Mouse (Mus musculus) liver, embryonic 12.5 days (tissue): Measurements from ENCODE around the gene Nlgn2. TPM values are rescaled to one million over a fixed set of nuclear protein-coding genes. Genes with fewer than 3 reads are reported as not detected.

ENCODE experiments used
- ATAC-seq: fragments of 200-750 bp; cut with Nextera tagmentation; 2 replicates; pipeline ENCODE4 v1.8.0; 2017; ENCODE audit warnings: moderate number of reproducible peaks, mild to moderate bottlenecking, moderate library complexity
- H3K27ac ChIP-seq: fragments of 300-500 bp; sonication (generic); 2 replicates; pipeline ENCODE4 v1.5.1; 2016; ENCODE audit warnings: mild to moderate bottlenecking
- H3K27me3 ChIP-seq: fragments of 300-500 bp; sonication (generic); replicated peaks from 2 replicates; pipeline ENCODE4 v1.6.1; 2016; ENCODE audit warnings: mild to moderate bottlenecking, moderate library complexity
- H3K36me3 ChIP-seq: fragments of 300-500 bp; sonication (generic); 2 replicates; pipeline ENCODE4 v1.6.1; 2016; ENCODE audit warnings: mild to moderate bottlenecking, moderate library complexity
- H3K4me1 ChIP-seq: fragments of 300-500 bp; sonication (generic); 2 replicates; pipeline ENCODE4 v1.6.1; 2016
- H3K4me2 ChIP-seq: fragments of 300-500 bp; sonication (generic); 2 replicates; pipeline ENCODE4 v1.6.1; 2016; ENCODE audit warnings: mild to moderate bottlenecking, moderate library complexity
- H3K4me3 ChIP-seq: fragments of 300-500 bp; sonication (generic); 2 replicates; pipeline ENCODE4 v1.5.1; 2016; ENCODE audit warnings: mild to moderate bottlenecking, moderate library complexity
- H3K9ac ChIP-seq: fragments of 300-500 bp; sonication (generic); 2 replicates; pipeline ENCODE4 v1.6.1; 2016; ENCODE audit warnings: mild to moderate bottlenecking, moderate library complexity
- H3K9me3 ChIP-seq: fragments of 300-500 bp; sonication (generic); replicated peaks from 2 replicates; pipeline ENCODE4 v1.6.1; 2016; ENCODE audit warnings: mild to moderate bottlenecking, moderate library complexity
- WGBS: fragments of 180-500 bp; shearing (Covaris S2); methylation state at CpG from one replicate; pipeline ENCODE4 v1.1.7; 2016; ENCODE audit not compliant: insufficient replicate concordance; 5-methylcytosine and 5-hydroxymethylcytosine counted together
- polyA plus RNA-seq: library from polyadenylated mRNA; unstranded; fragments of >200 nt; fragmentation: Nextera tagmentation; extraction: Ambion mirVana; gene quantifications from 2 replicates; pipeline ENCODE4 v1.2.1, GENCODE M21; 2016

The Nlgn2 gene
- polyA plus RNA-seq, 1 experiment from 2014 or later: 1.3 TPM

GRCm38 (mm10) chr11:69800392-69801197, 37.0 kb downstream of the Nlgn2 start:
- WGBS: under 1% methylated on average over 36 of the region's 36 CpGs
- H3K27ac ChIP-seq: no peak overlapping the region
- H3K9me3 ChIP-seq: no peaks in the 10 kb centered on the region
- H3K4me1 ChIP-seq: peaks cover 60% of the 10 kb centered on the region
- peak overlapping the region; percentile 44 for H3K4me3 ChIP-seq
- H3K4me2 ChIP-seq: peak overlapping the region; percentile 64
- H3K9ac ChIP-seq: peak overlapping the region; percentile 35; the same call in 1 of the 2 replicates
- H3K36me3 ChIP-seq: no peaks in the 10 kb centered on the region
- peaks cover 99% of the 10 kb centered on the region for H3K27me3 ChIP-seq
- no peak for ATAC-seq

- Histone ChIP-seq H3K9ac (no peak overlapping the region), H3K27me3 (peaks cover 94% of the 10 kb centered on the region), H3K9me3 (no peaks in the 10 kb centered on the region), H3K4me2 (peak overlapping the region; percentile 64), H3K4me1 (peaks cover 62% of the 10 kb centered on the region), H3K36me3 (no peaks in the 10 kb centered on the region), H3K27ac (no peak overlapping the region), H3K4me3 (peak overlapping the region; percentile 44)
- 5% methylated on average over 11 of the region's 11 CpGs for WGBS
- no peak for ATAC-seq
Observed at GRCm38 (mm10) chr11:69800138-69800391, 37.5 kb downstream of the Nlgn2 start.

DNA sequence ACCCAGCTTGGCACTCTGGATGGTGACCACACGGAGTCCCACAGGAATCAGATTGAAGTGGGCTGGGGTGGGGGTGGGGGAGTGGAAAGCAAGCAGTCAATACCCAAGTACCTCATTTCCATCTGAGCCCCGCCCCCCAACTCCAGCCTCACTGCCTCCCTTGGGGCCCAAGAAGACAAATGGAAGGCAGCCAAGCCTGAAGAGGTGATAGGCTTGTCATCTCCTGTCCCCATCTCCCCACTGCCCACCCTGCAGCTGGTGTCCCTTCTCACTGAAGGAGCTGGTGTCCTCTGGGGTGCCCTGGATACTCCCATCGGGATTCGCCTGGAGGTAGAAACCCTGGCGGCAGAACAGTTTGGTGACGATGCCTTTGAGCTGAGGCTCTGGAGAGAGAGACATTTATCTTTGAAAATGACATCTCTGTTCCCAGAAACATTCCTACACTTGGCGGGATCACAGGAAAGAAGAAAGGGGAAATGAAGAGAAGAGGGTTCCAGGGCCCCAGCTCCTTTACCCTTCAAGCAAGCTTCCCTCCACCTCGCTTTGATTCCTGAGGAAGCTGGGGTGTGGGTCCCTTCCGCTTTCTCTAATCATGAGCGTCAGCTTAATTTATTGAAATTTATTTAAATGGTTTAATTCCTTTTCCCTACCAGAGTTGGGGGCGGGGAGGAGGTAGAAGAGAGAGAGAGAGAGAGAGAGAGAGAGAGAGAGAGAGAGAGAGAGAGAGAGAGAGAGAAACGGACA, 38.0 kb downstream of the Nlgn2 start:
- Histone ChIP-seq H3K27me3 (peaks cover 89% of the 10 kb centered on the region), H3K36me3 (no peaks in the 10 kb centered on the region), H3K27ac (no peak overlapping the region), H3K4me2 (peak overlapping the region; percentile 64), H3K4me3 (no peak overlapping the region), H3K9ac (no peak overlapping the region), H3K4me1 (peaks cover 61% of the 10 kb centered on the region), H3K9me3 (no peaks in the 10 kb centered on the region)
- 35% methylated on average over 12 of the region's 12 CpGs for WGBS
- no peak for ATAC-seq

DNA sequence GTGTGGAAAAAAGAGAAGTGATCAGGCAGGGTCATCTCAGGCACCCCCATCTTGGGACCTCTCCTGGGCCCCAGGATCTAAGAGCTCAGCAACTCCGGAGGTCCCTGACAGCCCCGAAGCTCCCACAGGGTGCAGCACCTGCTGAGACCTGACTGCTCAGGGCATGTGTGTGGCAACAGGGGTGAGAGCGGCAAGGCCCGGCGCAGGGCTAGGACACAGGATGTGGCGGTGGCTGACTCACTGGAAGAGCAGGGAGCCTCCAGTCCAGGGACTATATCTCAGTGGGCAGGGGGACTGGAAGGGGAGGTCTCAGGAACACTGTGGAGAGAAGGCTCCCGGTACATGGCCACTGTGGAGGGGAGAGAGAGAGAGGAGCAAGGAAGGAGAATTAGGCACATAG, 39.7 kb downstream of the Nlgn2 start:
- Histone ChIP-seq H3K9ac (no peak overlapping the region), H3K4me1 (peaks cover 45% of the 10 kb centered on the region), H3K27ac (no peak overlapping the region), H3K9me3 (no peaks in the 10 kb centered on the region), H3K4me3 (no peak overlapping the region), H3K27me3 (peaks cover 86% of the 10 kb centered on the region), H3K4me2 (no peak overlapping the region), H3K36me3 (no peaks in the 10 kb centered on the region)
- ATAC-seq: no peak
- WGBS: 62% methylated on average over 7 of the region's 7 CpGs

DNA sequence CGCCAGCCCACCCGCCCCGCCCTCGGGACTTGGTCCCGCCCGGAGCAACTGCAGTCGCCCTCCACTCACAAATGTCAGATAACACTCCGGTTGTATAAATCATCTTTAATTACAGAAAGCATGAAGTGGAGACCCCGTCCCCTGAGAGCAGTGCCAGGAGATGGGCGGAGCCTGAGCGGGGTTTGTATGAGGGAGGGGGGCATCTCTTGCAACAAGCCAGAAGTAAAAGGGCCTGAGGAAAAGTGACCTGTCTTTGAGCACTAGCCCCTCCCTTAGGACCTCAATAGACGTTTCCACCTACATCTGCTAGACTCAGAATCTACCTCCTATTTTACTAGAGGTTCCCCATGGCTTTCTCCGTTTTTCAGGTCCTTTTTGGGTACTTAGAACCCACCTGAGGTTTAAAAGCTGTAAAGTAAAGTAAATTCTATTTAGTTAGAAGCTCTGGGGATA, 41.6 kb downstream of the Nlgn2 start:
- WGBS: 4% methylated on average over 13 of the region's 13 CpGs
- peaks cover 27% of the 10 kb centered on the region for H3K4me1 ChIP-seq
- H3K36me3 ChIP-seq: no peaks in the 10 kb centered on the region
- H3K9ac ChIP-seq: peak overlapping the region; percentile 64
- H3K4me2 ChIP-seq: peak overlapping the region; percentile 88
- H3K4me3 ChIP-seq: peak overlapping the region; percentile 54
- H3K9me3 ChIP-seq: no peaks in the 10 kb centered on the region
- H3K27ac ChIP-seq: no peak overlapping the region
- peaks cover 77% of the 10 kb centered on the region for H3K27me3 ChIP-seq
- no peak for ATAC-seq

GRCm38 (mm10) chr11:69795168-69795982, 42.2 kb downstream of the Nlgn2 start, which contains the start of gene Chrnb1:
Chrnb1 (minus strand) TSS chr11:69795943.
- Histone ChIP-seq H3K36me3 (no peaks in the 10 kb centered on the region), H3K9me3 (no peaks in the 10 kb centered on the region), H3K4me2 (peak within 1 kb of the TSS; percentile 88), H3K4me3 (peak within 1 kb of the TSS; percentile 54), H3K9ac (peak within 1 kb of the TSS; percentile 64), H3K27ac (no peak within 1 kb of the TSS), H3K4me1 (peaks cover 20% of the 10 kb centered on the region), H3K27me3 (peaks cover 70% of the 10 kb centered on the region)
- WGBS: 2% methylated on average over 52 of the region's 52 CpGs
- ATAC-seq: peak; percentile 99

- Histone ChIP-seq H3K4me3 (no peak overlapping the region), H3K27ac (no peak overlapping the region), H3K9me3 (no peaks in the 10 kb centered on the region), H3K36me3 (no peaks in the 10 kb centered on the region), H3K4me1 (peaks cover 14% of the 10 kb centered on the region), H3K27me3 (peaks cover 51% of the 10 kb centered on the region), H3K9ac (no peak overlapping the region), H3K4me2 (no peak overlapping the region)
- 40% methylated on average over 5 of the region's 5 CpGs for WGBS
- ATAC-seq: no peak
Observed at GRCm38 (mm10) chr11:69793429-69793828, 44.2 kb downstream of the Nlgn2 start.

GRCm38 (mm10) chr11:69791420-69791819, 46.2 kb downstream of the Nlgn2 start:
- 51% methylated on average over 5 of the region's 5 CpGs for WGBS
- Histone ChIP-seq H3K27me3 (peaks cover 31% of the 10 kb centered on the region), H3K4me2 (no peak overlapping the region), H3K9me3 (no peaks in the 10 kb centered on the region), H3K4me1 (peaks cover 14% of the 10 kb centered on the region), H3K27ac (no peak overlapping the region), H3K9ac (no peak overlapping the region), H3K36me3 (no peaks in the 10 kb centered on the region), H3K4me3 (no peak overlapping the region)
- no peak for ATAC-seq

DNA sequence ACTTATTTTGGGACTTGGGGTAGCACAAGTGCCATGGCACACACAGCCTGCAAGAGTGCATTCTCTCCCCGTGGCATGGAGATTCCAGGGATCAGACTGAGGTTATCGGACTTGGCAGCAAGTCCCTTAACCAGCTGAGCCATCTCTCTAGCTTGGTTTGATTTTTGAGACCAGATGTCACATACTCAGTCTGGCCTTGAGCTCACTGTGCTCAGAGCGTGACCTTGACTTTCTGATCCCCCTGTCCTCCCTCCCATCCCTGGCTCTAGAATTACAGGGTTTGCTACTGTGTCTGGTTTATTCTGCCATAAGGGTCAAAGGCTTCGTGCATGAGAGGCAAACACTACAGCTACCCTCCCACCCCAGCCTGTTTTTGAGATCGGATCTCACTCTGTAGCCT, 48.2 kb downstream of the Nlgn2 start:
- peaks cover 10% of the 10 kb centered on the region for H3K4me1 ChIP-seq
- H3K9me3 ChIP-seq: no peaks in the 10 kb centered on the region
- no peak overlapping the region for H3K27ac ChIP-seq
- ATAC-seq: no peak
- no peak overlapping the region for H3K4me3 ChIP-seq
- no peaks in the 10 kb centered on the region for H3K36me3 ChIP-seq
- H3K27me3 ChIP-seq: peaks cover 23% of the 10 kb centered on the region
- 55% methylated on average over 5 of the region's 5 CpGs for WGBS
- no peak overlapping the region for H3K9ac ChIP-seq
- no peak overlapping the region for H3K4me2 ChIP-seq

GRCm38 (mm10) chr11:69787306-69787705, 50.3 kb downstream of the Nlgn2 start:
- H3K9ac ChIP-seq: no peak overlapping the region
- no peak overlapping the region for H3K27ac ChIP-seq
- H3K4me3 ChIP-seq: no peak overlapping the region
- H3K9me3 ChIP-seq: no peaks in the 10 kb centered on the region
- H3K4me2 ChIP-seq: no peak overlapping the region
- H3K4me1 ChIP-seq: peaks cover 14% of the 10 kb centered on the region
- peaks cover 12% of the 10 kb centered on the region; the same call in 1 of the 2 replicates for H3K27me3 ChIP-seq
- 71% methylated on average over 5 of the region's 5 CpGs for WGBS
- H3K36me3 ChIP-seq: no peaks in the 10 kb centered on the region
- no peak for ATAC-seq

- 8% methylated on average over 15 of the region's 15 CpGs for WGBS
Observed at GRCm38 (mm10) chr11:69784793-69785272, 52.8 kb downstream of the Nlgn2 start.

More at GRCm38 (mm10) chr11:69784793-69785272, 52.8 kb downstream of the Nlgn2 start:
- H3K27me3 ChIP-seq: peaks cover 28% of the 10 kb centered on the region
- peak overlapping the region; percentile 65 for H3K4me2 ChIP-seq
- H3K27ac ChIP-seq: peak overlapping the region; percentile 52
- H3K9me3 ChIP-seq: no peaks in the 10 kb centered on the region
- peak overlapping the region; percentile 50 for H3K9ac ChIP-seq
- H3K36me3 ChIP-seq: no peaks in the 10 kb centered on the region
- H3K4me3 ChIP-seq: peak overlapping the region; percentile 46
- H3K4me1 ChIP-seq: peaks cover 14% of the 10 kb centered on the region
- ATAC-seq: peak; percentile 84
